Mouse (Mus musculus): ENCODE data around the gene Opcml. TPM values are rescaled to one million over a fixed set of nuclear protein-coding genes. Genes with fewer than 3 reads are reported as not detected.
A peak's percentile ranks its signal among the peaks of the same experiment; 100 is the strongest.

Gene Opcml
- polyA plus RNA-seq, 1 experiment from 2014 or later: 0.02 TPM

GRCm38 (mm10) chr9:28149507-28149906 lies 358.9 kb downstream of the Opcml start:
- Histone ChIP-seq H3K36me3 (replicated peaks; ENCODE audit: insufficient read depth, low read length) (no peaks in the 10 kb centered on the region), H3K4me3 (ENCODE audit: low read depth, low read length) (no peak overlapping the region), H3K27ac (ENCODE audit: low read depth) (no peak overlapping the region), H3K4me1 (ENCODE audit: insufficient read depth) (no peaks in the 10 kb centered on the region), H3K9me3 (ENCODE audit: low read length) (no peaks in the 10 kb centered on the region), H3K9ac (replicated peaks) (no peak overlapping the region), H3K27me3 (ENCODE audit: insufficient read depth, low read length) (no peaks in the 10 kb centered on the region), H3K4me2 (ENCODE audit: low read depth, low read length) (no peak overlapping the region)
- no peak for TF ChIP-seq EP300 (IDR thresholded peaks at IDR 0.05; ENCODE audit: low read depth)
- TF ChIP-seq CTCF (IDR thresholded peaks at IDR 0.05; ENCODE audit: low read depth): no peak
- 79% methylated on average over 3 of the region's 3 CpGs for WGBS (ENCODE audit: insufficient replicate concordance)
- DNase-seq (no peak), ATAC-seq (no peak)

GRCm38 (mm10) chr9:28153748-28154147 lies 363.2 kb downstream of the Opcml start:
- DNase-seq (no peak), ATAC-seq (no peak)
- TF ChIP-seq CTCF (IDR thresholded peaks at IDR 0.05; ENCODE audit: low read depth): no peak
- no peak for TF ChIP-seq EP300 (IDR thresholded peaks at IDR 0.05; ENCODE audit: low read depth)
- no peak overlapping the region for H3K27ac ChIP-seq (ENCODE audit: low read depth)
- H3K4me3 ChIP-seq (ENCODE audit: low read depth, low read length): no peak overlapping the region
- no peaks in the 10 kb centered on the region for H3K4me1 ChIP-seq (ENCODE audit: insufficient read depth)
- H3K4me2 ChIP-seq (ENCODE audit: low read depth, low read length): no peak overlapping the region
- H3K36me3 ChIP-seq (replicated peaks; ENCODE audit: insufficient read depth, low read length): no peaks in the 10 kb centered on the region
- no peak overlapping the region for H3K9ac ChIP-seq (replicated peaks)
- H3K9me3 ChIP-seq (ENCODE audit: low read length): no peaks in the 10 kb centered on the region
- no peaks in the 10 kb centered on the region for H3K27me3 ChIP-seq (ENCODE audit: insufficient read depth, low read length)
- 19% methylated on average over 6 of the region's 6 CpGs for WGBS (ENCODE audit: insufficient replicate concordance)

GRCm38 (mm10) chr9:28157092-28157491 lies 366.5 kb downstream of the Opcml start:
- no peaks in the 10 kb centered on the region for H3K9me3 ChIP-seq (ENCODE audit: low read length)
- no peaks in the 10 kb centered on the region for H3K27me3 ChIP-seq (ENCODE audit: insufficient read depth, low read length)
- no peak overlapping the region for H3K27ac ChIP-seq (ENCODE audit: low read depth)
- no peak overlapping the region for H3K9ac ChIP-seq (replicated peaks)
- no peak overlapping the region for H3K4me3 ChIP-seq (ENCODE audit: low read depth, low read length)
- H3K36me3 ChIP-seq (replicated peaks; ENCODE audit: insufficient read depth, low read length): no peaks in the 10 kb centered on the region
- no peak for DNase-seq
- no peak overlapping the region for H3K4me2 ChIP-seq (ENCODE audit: low read depth, low read length)
- no peak for TF ChIP-seq EP300 (IDR thresholded peaks at IDR 0.05; ENCODE audit: low read depth)
- no peak for TF ChIP-seq CTCF (IDR thresholded peaks at IDR 0.05; ENCODE audit: low read depth)
- H3K4me1 ChIP-seq (ENCODE audit: insufficient read depth): no peaks in the 10 kb centered on the region
- 76% methylated on average over 7 of the region's 7 CpGs for WGBS (ENCODE audit: insufficient replicate concordance)
- ATAC-seq: no peak

- Histone ChIP-seq H3K27ac (ENCODE audit: low read depth) (no peak overlapping the region), H3K9me3 (ENCODE audit: low read length) (no peaks in the 10 kb centered on the region), H3K27me3 (ENCODE audit: insufficient read depth, low read length) (no peaks in the 10 kb centered on the region), H3K4me1 (ENCODE audit: insufficient read depth) (no peaks in the 10 kb centered on the region), H3K36me3 (replicated peaks; ENCODE audit: insufficient read depth, low read length) (no peaks in the 10 kb centered on the region), H3K4me2 (ENCODE audit: low read depth, low read length) (no peak overlapping the region), H3K4me3 (ENCODE audit: low read depth, low read length) (no peak overlapping the region), H3K9ac (replicated peaks) (no peak overlapping the region)
- TF ChIP-seq CTCF (IDR thresholded peaks at IDR 0.05; ENCODE audit: low read depth): no peak
- no peak for TF ChIP-seq EP300 (IDR thresholded peaks at IDR 0.05; ENCODE audit: low read depth)
- 93% methylated on average over 1 of the region's 1 CpGs for WGBS (ENCODE audit: insufficient replicate concordance)
- ATAC-seq (no peak), DNase-seq (no peak)
These were observed 370.4 kb downstream of the Opcml start for GRCm38 (mm10) chr9:28160953-28161352.

- Histone ChIP-seq H3K27ac (ENCODE audit: low read depth) (no peak overlapping the region), H3K4me3 (ENCODE audit: low read depth, low read length) (no peak overlapping the region), H3K27me3 (ENCODE audit: insufficient read depth, low read length) (no peaks in the 10 kb centered on the region), H3K4me1 (ENCODE audit: insufficient read depth) (no peaks in the 10 kb centered on the region), H3K9ac (replicated peaks) (no peak overlapping the region), H3K36me3 (replicated peaks; ENCODE audit: insufficient read depth, low read length) (no peaks in the 10 kb centered on the region), H3K9me3 (ENCODE audit: low read length) (no peaks in the 10 kb centered on the region), H3K4me2 (ENCODE audit: low read depth, low read length) (no peak overlapping the region)
- ATAC-seq: no peak
- DNase-seq: no peak
- 55% methylated on average over 4 of the region's 4 CpGs for WGBS (ENCODE audit: insufficient replicate concordance)
- TF ChIP-seq EP300 (IDR thresholded peaks at IDR 0.05; ENCODE audit: low read depth) (no peak), CTCF (IDR thresholded peaks at IDR 0.05; ENCODE audit: low read depth) (no peak)
These were observed 373.4 kb downstream of the Opcml start for GRCm38 (mm10) chr9:28163946-28164345.

- Histone ChIP-seq H3K4me1 (ENCODE audit: insufficient read depth) (no peaks in the 10 kb centered on the region), H3K4me3 (ENCODE audit: low read depth, low read length) (no peak overlapping the region), H3K27ac (ENCODE audit: low read depth) (no peak overlapping the region), H3K27me3 (ENCODE audit: insufficient read depth, low read length) (no peaks in the 10 kb centered on the region), H3K9ac (replicated peaks) (no peak overlapping the region), H3K4me2 (ENCODE audit: low read depth, low read length) (no peak overlapping the region), H3K9me3 (ENCODE audit: low read length) (no peaks in the 10 kb centered on the region), H3K36me3 (replicated peaks; ENCODE audit: insufficient read depth, low read length) (no peaks in the 10 kb centered on the region)
- 12% methylated on average over 6 of the region's 6 CpGs for WGBS (ENCODE audit: insufficient replicate concordance)
- ATAC-seq (no peak), DNase-seq (peak; percentile 18)
- TF ChIP-seq EP300 (IDR thresholded peaks at IDR 0.05; ENCODE audit: low read depth) (no peak), CTCF (IDR thresholded peaks at IDR 0.05; ENCODE audit: low read depth) (peak; percentile 63)
These were observed 381.3 kb downstream of the Opcml start for GRCm38 (mm10) chr9:28171890-28172289.

- no peak for DNase-seq
- no peak for TF ChIP-seq CTCF (IDR thresholded peaks at IDR 0.05; ENCODE audit: low read depth)
- TF ChIP-seq EP300 (IDR thresholded peaks at IDR 0.05; ENCODE audit: low read depth): no peak
- H3K4me3 ChIP-seq (ENCODE audit: low read depth, low read length): no peak overlapping the region
- ATAC-seq: no peak
- H3K9ac ChIP-seq (replicated peaks): no peak overlapping the region
- H3K27me3 ChIP-seq (ENCODE audit: insufficient read depth, low read length): no peaks in the 10 kb centered on the region
- H3K36me3 ChIP-seq (replicated peaks; ENCODE audit: insufficient read depth, low read length): no peaks in the 10 kb centered on the region
- H3K9me3 ChIP-seq (ENCODE audit: low read length): no peaks in the 10 kb centered on the region
- H3K27ac ChIP-seq (ENCODE audit: low read depth): no peak overlapping the region
- 72% methylated on average over 2 of the region's 2 CpGs for WGBS (ENCODE audit: insufficient replicate concordance)
- H3K4me2 ChIP-seq (ENCODE audit: low read depth, low read length): no peak overlapping the region
- H3K4me1 ChIP-seq (ENCODE audit: insufficient read depth): no peaks in the 10 kb centered on the region
These were observed 386.5 kb downstream of the Opcml start for GRCm38 (mm10) chr9:28177052-28177451.
